Mouse (Mus musculus) frontal cortex, postnatal 25 days (tissue): ENCODE measurements around the gene Olfr307.
"Not testable (repeated sequence)": the region's sequence is repeated elsewhere in the genome, so short reads cannot be mapped to it uniquely, and the experiment has no call there.

ENCODE experiments used
- DNase-seq, 2 experiments: peaks; one replicate each; pipeline ENCODE4 v3.0.0; 2022; ENCODE audit warnings: low spot score in 2 of 2

Gene Olfr307

DNA sequence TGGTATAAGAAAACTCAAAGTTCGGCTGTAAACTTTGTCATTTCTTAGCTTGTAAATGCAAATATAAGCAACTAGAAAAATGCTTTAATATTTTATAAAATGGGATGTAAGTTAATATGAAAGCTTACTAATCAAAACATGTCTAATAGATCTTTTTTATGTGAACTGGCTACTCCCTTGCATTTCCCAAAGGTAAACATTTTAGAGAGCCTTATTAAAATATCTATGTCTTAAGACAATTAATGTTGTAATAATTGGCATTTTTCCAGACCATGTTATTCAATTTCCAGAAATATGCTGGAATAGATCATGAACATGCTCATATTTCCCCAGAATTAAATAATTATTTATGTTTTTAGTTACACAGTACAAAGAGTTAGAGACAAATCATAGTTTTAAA lies at the start of gene Olfr307:
Gene Olfr307, minus strand, starts transcription at position 101 of the 400 bp plus-strand sequence.
- DNase-seq = no peak

GRCm38 (mm10) chr7:86386558-86386957 lies 49.2 kb upstream of the Olfr307 start, which contains the start of gene Olfr304:
Gene Olfr304 (minus strand): TSS chr7:86386658.
- DNase-seq = no peak

GRCm38 (mm10) chr7:86385769-86386168 lies 48.4 kb upstream of the Olfr307 start:
- no peak for DNase-seq

GRCm38 (mm10) chr7:86366828-86367227 lies 29.4 kb upstream of the Olfr307 start, which contains the start of gene Olfr305:
Gene Olfr305 (minus strand): TSS chr7:86366928.
- DNase-seq = no peak

DNA sequence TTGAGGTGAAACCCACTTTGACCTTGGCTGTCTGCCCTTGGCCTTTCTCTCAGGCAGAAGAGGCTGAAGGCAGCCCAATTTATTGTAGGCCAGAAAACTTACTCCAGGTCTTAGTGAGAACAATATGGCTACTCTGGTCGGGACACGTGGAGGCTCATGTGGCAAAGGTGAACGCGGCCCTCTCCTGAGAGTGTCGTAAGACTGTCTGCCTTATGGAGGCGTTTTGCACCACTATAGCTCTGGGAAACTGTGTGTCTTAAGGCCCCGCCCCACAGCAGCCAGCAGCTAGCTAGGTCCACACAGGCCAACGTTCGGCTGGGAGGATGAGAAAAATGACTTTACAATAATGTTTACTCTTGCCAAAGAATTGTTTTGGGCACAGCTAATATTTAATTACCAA lies 8.9 kb upstream of the Olfr307 start:
- DNase-seq = not testable (repeated sequence)

- no peak for DNase-seq
Measured at GRCm38 (mm10) chr7:86344253-86344652, 6.9 kb upstream of the Olfr307 start.

- no peak for DNase-seq
Measured at GRCm38 (mm10) chr7:86342881-86343565, 5.6 kb upstream of the Olfr307 start.

GRCm38 (mm10) chr7:86325530-86325929 lies 11.9 kb downstream of the Olfr307 start, which contains the start of gene Olfr308:
Gene Olfr308 (minus strand): TSS chr7:86325630.
- no peak for DNase-seq

- DNase-seq = no peak
Measured at GRCm38 (mm10) chr7:86321323-86321722, 16.1 kb downstream of the Olfr307 start.

GRCm38 (mm10) chr7:86313608-86314007 lies 23.8 kb downstream of the Olfr307 start, which contains the start of gene Olfr309:
Gene Olfr309 (minus strand): TSS chr7:86313708.
- no peak for DNase-seq
